Mouse (Mus musculus): ENCODE results near the gene Scap.
A peak's percentile ranks its signal among the peaks of the same experiment; 100 is the strongest.

DNA sequence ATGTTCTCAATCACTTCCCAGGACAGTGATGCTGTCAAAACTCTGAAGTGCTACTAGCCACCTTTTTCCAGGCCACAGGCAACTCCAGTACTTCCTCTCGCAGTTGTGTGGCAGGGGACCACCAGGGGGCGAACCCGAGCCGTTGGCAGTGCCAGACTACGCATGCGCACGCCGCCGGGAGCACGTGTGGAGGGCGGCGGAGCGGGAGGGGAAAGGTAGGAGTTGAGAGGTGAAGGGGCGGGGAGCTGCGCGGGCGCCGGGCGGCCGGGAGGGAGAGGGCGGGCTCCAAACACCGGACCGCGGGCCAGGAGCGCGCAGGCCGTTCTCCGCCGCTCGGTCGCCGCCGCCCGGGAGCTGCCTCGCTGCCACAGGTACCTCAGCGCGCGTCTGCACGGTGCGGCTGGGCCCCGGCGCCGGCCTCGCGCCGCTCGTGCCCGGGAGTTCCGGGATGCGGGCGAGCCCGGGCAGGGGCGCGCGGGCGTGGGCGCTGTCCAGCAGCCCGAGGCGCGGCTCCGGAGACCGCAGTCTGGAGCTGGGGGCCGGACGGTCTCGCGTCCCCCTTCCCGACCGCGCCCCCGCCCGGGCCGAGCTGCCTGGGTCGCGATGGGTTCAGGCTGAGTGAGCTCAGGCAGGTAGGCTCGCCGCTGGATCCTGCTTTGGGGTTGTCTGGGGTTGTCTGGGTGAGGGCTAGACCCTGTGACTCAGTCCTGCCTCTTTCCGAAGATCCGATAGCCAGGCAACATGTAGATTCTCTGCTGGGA is at the start of gene Scap:
- TF ChIP-seq CTCF (IDR thresholded peaks at IDR 0.05; ENCODE audit: low read depth) (peak; percentile 99), EP300 (optimal IDR thresholded peaks at IDR 0.05) (no peak)

All from stomach, postnatal 0 days (tissue).